Mouse (Mus musculus) lung, embryonic 16.5 days (tissue): ENCODE data around the gene Taco1. TPM values are rescaled to one million over a fixed set of nuclear protein-coding genes. Genes with fewer than 3 reads are reported as not detected.

Experiments
- ATAC-seq: fragments of 200-750 bp; cut with Nextera tagmentation; 2 replicates; pipeline ENCODE4 v1.8.0; 2017; ENCODE audit warnings: low read depth, mild to moderate bottlenecking, moderate library complexity
- H3K27ac ChIP-seq: fragments of 300-500 bp; sonication (generic); 2 replicates; pipeline ENCODE4 v1.5.1; 2014; ENCODE audit warnings: mild to moderate bottlenecking, control low read depth, low read length
- H3K27me3 ChIP-seq: fragments of 300-500 bp; sonication (generic); 2 replicates; pipeline ENCODE4 v1.6.1; 2014; ENCODE audit warnings: low read depth, low read length, mixed read lengths; ENCODE audit not compliant: control insufficient read depth, insufficient read depth
- H3K36me3 ChIP-seq: fragments of 300-500 bp; sonication (generic); 2 replicates; pipeline ENCODE4 v1.6.1; 2014; ENCODE audit warnings: low read length; ENCODE audit not compliant: control insufficient read depth, insufficient read depth
- H3K4me1 ChIP-seq: fragments of 300-500 bp; sonication (generic); replicated peaks from 2 replicates; pipeline ENCODE4 v1.6.1; 2014; ENCODE audit warnings: low read length, mixed read lengths; ENCODE audit not compliant: control insufficient read depth, insufficient read depth
- H3K4me2 ChIP-seq: fragments of 300-500 bp; sonication (generic); 2 replicates; pipeline ENCODE4 v1.6.1; 2014; ENCODE audit warnings: low read depth, low read length, control low read depth
- H3K4me3 ChIP-seq: fragments of 300-500 bp; sonication (generic); 2 replicates; pipeline ENCODE4 v1.5.1; 2014; ENCODE audit warnings: mild to moderate bottlenecking, low read length, control low read depth
- H3K9ac ChIP-seq: fragments of 300-500 bp; sonication (generic); 2 replicates; pipeline ENCODE4 v1.6.1; 2014; ENCODE audit warnings: low read length, control low read depth
- H3K9me3 ChIP-seq: fragments of 300-500 bp; sonication (generic); 2 replicates; pipeline ENCODE4 v1.6.1; 2016; ENCODE audit warnings: low read length; ENCODE audit not compliant: control insufficient read depth
- WGBS: fragments of 180-500 bp; shearing (Covaris S2); extraction: QIAGEN DNeasy Blood & Tissue Kit; methylation state at CpG from one replicate; pipeline ENCODE4 v1.1.7; 2014; 5-methylcytosine and 5-hydroxymethylcytosine counted together
- polyA plus RNA-seq: library from polyadenylated mRNA; unstranded; fragments of >200 nt; fragmentation: Nextera tagmentation; extraction: Ambion mirVana; gene quantifications from 2 replicates; pipeline ENCODE4 v1.2.1, GENCODE M21; 2015

Gene Taco1
- polyA plus RNA-seq, 1 experiment from 2014 or later: 8.6 TPM

GRCm38 (mm10) chr11:106083708-106084701, 18.1 kb downstream of the Taco1 start, which contains the start of gene Map3k3:
Gene Map3k3, plus strand, starts transcription at chr11:106084613.
- Histone ChIP-seq H3K4me3 (peak within 1 kb of the TSS; percentile 92), H3K9ac (peak within 1 kb of the TSS; percentile 98), H3K4me2 (peak within 1 kb of the TSS; percentile 91), H3K9me3 (no peaks in the 10 kb centered on the region), H3K36me3 (no peaks in the 10 kb centered on the region), H3K27me3 (no peaks in the 10 kb centered on the region), H3K27ac (peak within 1 kb of the TSS; percentile 100), H3K4me1 (peaks cover 13% of the 10 kb centered on the region)
- WGBS: under 1% methylated on average over 69 of the region's 69 CpGs
- ATAC-seq: peak; percentile 97

GRCm38 (mm10) chr11:106084911-106085561, 19.2 kb downstream of the Taco1 start:
- Histone ChIP-seq H3K4me2 (peak overlapping the region; percentile 65), H3K27ac (peak overlapping the region; percentile 100), H3K9me3 (no peaks in the 10 kb centered on the region), H3K9ac (peak overlapping the region; percentile 98), H3K4me3 (peak overlapping the region; percentile 92), H3K36me3 (no peaks in the 10 kb centered on the region), H3K4me1 (peaks cover 15% of the 10 kb centered on the region), H3K27me3 (no peaks in the 10 kb centered on the region)
- ATAC-seq: peak; percentile 79
- WGBS: under 1% methylated on average over 47 of the region's 61 CpGs

GRCm38 (mm10) chr11:106098223-106098622, 32.4 kb downstream of the Taco1 start:
- Histone ChIP-seq H3K36me3 (peaks cover 4% of the 10 kb centered on the region; the same call in 1 of the 2 replicates), H3K9ac (no peak overlapping the region), H3K4me1 (0 out of 2 replicates have a peak, but pooled peaks cover 2% of the 10 kb centered on the region), H3K27ac (0 out of 2 replicates have a peak overlapping the region, but pooled peaks have one; percentile 18), H3K4me3 (no peak overlapping the region), H3K27me3 (no peaks in the 10 kb centered on the region), H3K9me3 (no peaks in the 10 kb centered on the region), H3K4me2 (no peak overlapping the region)
- 80% methylated on average over 1 of the region's 1 CpGs for WGBS
- ATAC-seq: peak; percentile 57; the same call in 1 of the 2 replicates

GRCm38 (mm10) chr11:106102866-106103265, 37.0 kb downstream of the Taco1 start:
- WGBS: 88% methylated on average over 3 of the region's 3 CpGs

GRCm38 (mm10) chr11:106106047-106106587, 40.3 kb downstream of the Taco1 start:
- ATAC-seq: no peak
- Histone ChIP-seq H3K4me1 (no peaks in the 10 kb centered on the region), H3K27ac (no peak overlapping the region), H3K36me3 (peaks cover 4% of the 10 kb centered on the region; the same call in 1 of the 2 replicates), H3K9me3 (no peaks in the 10 kb centered on the region), H3K4me3 (no peak overlapping the region), H3K27me3 (no peaks in the 10 kb centered on the region), H3K9ac (no peak overlapping the region), H3K4me2 (no peak overlapping the region)
- 79% methylated on average over 8 of the region's 8 CpGs for WGBS

More at GRCm38 (mm10) chr11:106102866-106103265, 37.0 kb downstream of the Taco1 start:
- H3K36me3 ChIP-seq: peaks cover 8% of the 10 kb centered on the region; the same call in 1 of the 2 replicates
- H3K27ac ChIP-seq: no peak overlapping the region
- H3K4me1 ChIP-seq: 0 out of 2 replicates have a peak, but pooled peaks cover 2% of the 10 kb centered on the region
- no peak for ATAC-seq
- H3K9me3 ChIP-seq: no peaks in the 10 kb centered on the region
- no peak overlapping the region for H3K4me2 ChIP-seq
- no peaks in the 10 kb centered on the region for H3K27me3 ChIP-seq
- no peak overlapping the region for H3K4me3 ChIP-seq
- no peak overlapping the region for H3K9ac ChIP-seq

- Histone ChIP-seq H3K36me3 (peaks cover 18% of the 10 kb centered on the region), H3K9me3 (no peaks in the 10 kb centered on the region), H3K27me3 (no peaks in the 10 kb centered on the region), H3K4me2 (no peak overlapping the region), H3K9ac (no peak overlapping the region), H3K27ac (no peak overlapping the region), H3K4me1 (no peaks in the 10 kb centered on the region), H3K4me3 (no peak overlapping the region)
- no peak for ATAC-seq
Observed at GRCm38 (mm10) chr11:106111688-106112087, 45.8 kb downstream of the Taco1 start.

- Histone ChIP-seq H3K4me1 (no peaks in the 10 kb centered on the region), H3K36me3 (peaks cover 29% of the 10 kb centered on the region), H3K4me2 (no peak overlapping the region), H3K27me3 (no peaks in the 10 kb centered on the region), H3K9me3 (no peaks in the 10 kb centered on the region), H3K4me3 (no peak overlapping the region), H3K9ac (no peak overlapping the region), H3K27ac (peak overlapping the region; percentile 54)
- no peak for ATAC-seq
- 93% methylated on average over 5 of the region's 5 CpGs for WGBS
Observed at GRCm38 (mm10) chr11:106122221-106122620, 56.4 kb downstream of the Taco1 start.

- Histone ChIP-seq H3K9ac (no peak overlapping the region), H3K27ac (peak overlapping the region; percentile 54), H3K9me3 (no peaks in the 10 kb centered on the region), H3K4me1 (no peaks in the 10 kb centered on the region), H3K4me2 (no peak overlapping the region), H3K36me3 (peaks cover 25% of the 10 kb centered on the region), H3K27me3 (no peaks in the 10 kb centered on the region), H3K4me3 (no peak overlapping the region)
- peak; percentile 51 for ATAC-seq
- 55% methylated on average over 3 of the region's 3 CpGs for WGBS
Observed at GRCm38 (mm10) chr11:106122736-106123135, 56.9 kb downstream of the Taco1 start.
